Mouse (Mus musculus): ENCODE measurements at regions not wholly inside any gene's neighbourhood (a gene's known extent, or its start where the extent isn't known, plus 50 kb on each side); places are given as distances from the start of the nearest gene placed in this dataset.

DNA sequence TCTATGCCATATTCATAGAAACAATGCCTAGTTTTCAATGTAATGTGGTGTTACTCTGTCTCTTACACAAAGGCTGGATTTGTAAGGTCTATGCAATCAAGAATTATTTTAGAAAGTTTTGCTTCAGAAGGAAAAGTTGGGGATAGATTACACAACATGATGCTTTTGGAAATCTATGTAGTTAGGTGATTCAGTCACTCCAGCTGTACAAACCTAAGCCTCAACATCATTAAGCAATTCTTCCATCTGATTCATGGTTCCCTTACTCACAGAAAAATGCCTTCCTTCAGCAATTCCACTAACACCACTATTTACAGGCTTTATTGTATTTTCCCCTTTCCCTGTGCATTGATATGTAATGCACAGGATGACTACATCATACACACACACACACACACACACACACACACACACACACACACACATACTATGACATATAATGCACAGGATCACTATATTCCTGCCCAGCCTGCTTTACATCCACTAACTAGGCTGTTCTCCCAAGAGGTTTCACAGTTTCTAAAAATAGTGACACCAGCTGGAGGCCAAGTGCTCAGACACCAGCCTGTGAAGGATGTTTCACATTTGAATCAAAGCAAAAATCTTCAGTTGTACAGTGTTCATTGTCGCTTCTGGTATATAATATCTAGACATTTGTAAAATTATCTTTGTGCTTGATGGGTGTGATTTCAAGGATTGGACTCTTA, 305.9 kb downstream of the Klf6 start:
- TF ChIP-seq POLR2A (IDR thresholded peaks at IDR 0.05; ENCODE audit: insufficient read depth, low read depth, low read length) (no peak), CTCF (IDR thresholded peaks at IDR 0.05) (peak; percentile 29), EP300 (IDR thresholded peaks at IDR 0.05; ENCODE audit: insufficient read depth, low read depth, low read length) (no peak)

All from heart, adult 2 months (tissue).